Mouse (Mus musculus) embryonic facial prominence, embryonic 10.5 days (tissue): ENCODE results near the gene Myo16. TPM values are rescaled to one million over a fixed set of nuclear protein-coding genes. Genes with fewer than 3 reads are reported as not detected.
A peak's percentile ranks its signal among the peaks of the same experiment; 100 is the strongest.

Source experiments
- DNase-seq: peaks from one replicate; pipeline ENCODE4 v3.0.0-alpha.2; 2017; ENCODE audit warnings: low spot score
- H3K27ac ChIP-seq: fragments of 300-500 bp; sonication (generic); replicated peaks from 2 replicates; pipeline ENCODE4 v1.5.1; 2016; ENCODE audit warnings: mild to moderate bottlenecking
- H3K27me3 ChIP-seq: fragments of 300-500 bp; sonication (generic); replicated peaks from 2 replicates; pipeline ENCODE4 v1.6.1; 2016; ENCODE audit warnings: low read depth, mild to moderate bottlenecking; ENCODE audit not compliant: poor library complexity, severe bottlenecking
- H3K36me3 ChIP-seq: fragments of 300-500 bp; sonication (generic); replicated peaks from 2 replicates; pipeline ENCODE4 v1.6.1; 2016; ENCODE audit warnings: mild to moderate bottlenecking, moderate library complexity
- H3K4me1 ChIP-seq: fragments of 300-500 bp; sonication (generic); 2 replicates; pipeline ENCODE4 v1.6.1; 2016
- H3K4me3 ChIP-seq: fragments of 300-500 bp; sonication (generic); 2 replicates; pipeline ENCODE4 v1.5.1; 2016; ENCODE audit warnings: mild to moderate bottlenecking, moderate library complexity
- H3K9me3 ChIP-seq: fragments of 300-500 bp; sonication (generic); 2 replicates; pipeline ENCODE4 v1.6.1; 2016; ENCODE audit warnings: mild to moderate bottlenecking
- WGBS: fragments of 180-500 bp; shearing (Covaris S2); methylation state at CpG from one replicate; pipeline ENCODE4 v1.1.7; 2016; 5-methylcytosine and 5-hydroxymethylcytosine counted together
- polyA plus RNA-seq: library from polyadenylated mRNA; unstranded; fragments of >200 nt; fragmentation: Nextera tagmentation; extraction: Ambion mirVana; gene quantifications from 2 replicates; pipeline ENCODE4 v1.2.1, GENCODE M21; 2016

Myo16 gene
- polyA plus RNA-seq, 1 experiment from 2014 or later: 1.1 TPM

- Histone ChIP-seq H3K4me1 (peaks cover 9% of the 10 kb centered on the region), H3K4me3 (no peak overlapping the region), H3K36me3 (no peaks in the 10 kb centered on the region), H3K27ac (no peak overlapping the region; the same call in 1 of the 2 replicates), H3K27me3 (no peaks in the 10 kb centered on the region), H3K9me3 (peaks cover 3% of the 10 kb centered on the region; the same call in 1 of the 2 replicates)
- no peak for DNase-seq
- 72% methylated on average over 9 of the region's 9 CpGs for WGBS
Measured at GRCm38 (mm10) chr8:10653282-10653681, 499.6 kb downstream of the Myo16 start.

DNA sequence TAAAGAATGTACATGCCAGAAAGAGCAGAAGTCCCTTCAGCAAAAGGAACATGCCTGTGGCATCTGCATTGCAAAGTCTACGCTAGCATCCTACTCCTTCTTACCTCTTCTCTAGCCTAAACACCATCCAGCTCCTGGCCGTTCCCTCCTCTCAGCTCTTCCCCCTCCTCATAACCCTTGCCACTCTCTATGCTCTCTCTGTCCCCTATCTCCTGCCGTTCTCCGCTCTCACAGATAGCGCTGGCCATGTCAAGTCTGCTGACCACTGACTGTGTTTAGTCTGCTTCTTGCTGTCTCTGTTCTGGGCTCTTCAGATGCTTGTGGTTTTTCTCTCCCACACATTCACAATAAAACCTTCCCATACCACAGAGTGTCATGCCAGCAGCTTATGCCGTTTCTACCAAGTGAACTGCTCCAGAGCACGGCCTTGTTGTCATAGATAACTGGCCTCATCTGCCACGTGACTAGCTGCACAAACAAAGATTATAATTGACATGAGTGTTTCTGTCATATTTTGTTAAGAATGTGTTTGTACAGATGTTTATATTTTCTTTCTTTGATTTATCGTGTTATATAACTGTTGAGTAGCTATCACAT, 501.3 kb downstream of the Myo16 start:
- no peak for DNase-seq
- H3K4me1 ChIP-seq: peaks cover 9% of the 10 kb centered on the region

GRCm38 (mm10) chr8:10663770-10664470, 510.2 kb downstream of the Myo16 start:
- Histone ChIP-seq H3K27ac (peak overlapping the region; percentile 54), H3K36me3 (no peaks in the 10 kb centered on the region), H3K4me3 (no peak overlapping the region), H3K9me3 (no peaks in the 10 kb centered on the region), H3K27me3 (peaks cover 13% of the 10 kb centered on the region), H3K4me1 (peaks cover 32% of the 10 kb centered on the region)
- DNase-seq: peak; percentile 45
- WGBS: 20% methylated on average over 8 of the region's 8 CpGs

More for the DNA sequence above, 501.3 kb downstream of the Myo16 start:
- Histone ChIP-seq H3K4me3 (no peak overlapping the region), H3K9me3 (peaks cover 3% of the 10 kb centered on the region; the same call in 1 of the 2 replicates), H3K36me3 (no peaks in the 10 kb centered on the region), H3K27ac (no peak overlapping the region), H3K27me3 (peaks cover 7% of the 10 kb centered on the region; the same call in 1 of the 2 replicates)
- WGBS: 85% methylated on average over 9 of the region's 9 CpGs

- Histone ChIP-seq H3K4me1 (peaks cover 32% of the 10 kb centered on the region), H3K27ac (peak overlapping the region; percentile 51; the same call in 1 of the 2 replicates), H3K9me3 (no peaks in the 10 kb centered on the region), H3K36me3 (no peaks in the 10 kb centered on the region), H3K4me3 (no peak overlapping the region), H3K27me3 (peaks cover 6% of the 10 kb centered on the region; the same call in 1 of the 2 replicates)
- WGBS: 16% methylated on average over 13 of the region's 13 CpGs
- DNase-seq: no peak
Measured at GRCm38 (mm10) chr8:10664861-10665543, 511.3 kb downstream of the Myo16 start.

GRCm38 (mm10) chr8:10665821-10666283, 512.1 kb downstream of the Myo16 start:
- peaks cover 32% of the 10 kb centered on the region for H3K4me1 ChIP-seq
- peaks cover 6% of the 10 kb centered on the region; the same call in 1 of the 2 replicates for H3K27me3 ChIP-seq
- DNase-seq: no peak
- H3K36me3 ChIP-seq: no peaks in the 10 kb centered on the region
- H3K9me3 ChIP-seq: no peaks in the 10 kb centered on the region
- WGBS: 23% methylated on average over 4 of the region's 4 CpGs
- no peak overlapping the region for H3K27ac ChIP-seq
- H3K4me3 ChIP-seq: no peak overlapping the region

DNA sequence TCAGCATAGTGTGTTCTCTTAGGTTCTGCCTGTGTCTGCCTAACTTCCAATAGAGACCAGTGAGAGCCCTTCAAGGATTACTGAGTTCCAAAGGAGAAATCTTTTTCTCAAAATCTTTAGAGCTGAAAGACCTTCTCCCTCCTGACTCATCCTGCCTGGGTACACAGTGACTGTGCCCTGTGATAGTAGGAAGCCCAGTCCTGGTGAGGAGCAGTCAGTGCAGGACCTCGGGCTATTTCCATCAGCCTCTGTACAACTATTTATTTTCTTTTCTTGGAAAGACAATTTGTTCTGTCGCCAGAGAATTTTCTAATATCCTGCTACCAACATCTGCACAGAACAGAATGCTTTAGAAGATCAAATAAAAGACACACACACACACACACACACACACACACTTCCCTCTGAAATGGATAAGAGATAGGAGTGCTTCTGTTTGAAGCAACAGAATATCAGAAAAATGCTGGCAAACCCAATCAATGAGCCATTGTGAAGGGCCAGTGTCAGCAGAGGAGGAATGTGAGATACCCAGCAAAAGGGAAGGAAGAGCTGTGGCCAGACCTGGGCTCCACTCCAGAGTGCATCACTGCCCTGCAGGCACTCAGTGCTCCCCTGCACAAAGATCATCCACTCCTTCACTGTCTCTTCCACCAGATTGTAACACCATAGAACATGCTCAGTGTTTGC, 518.3 kb downstream of the Myo16 start:
- 44% methylated on average over 2 of the region's 2 CpGs for WGBS

GRCm38 (mm10) chr8:10677840-10678410, 524.2 kb downstream of the Myo16 start:
- no peak for DNase-seq
- Histone ChIP-seq H3K4me1 (peaks cover 8% of the 10 kb centered on the region), H3K36me3 (no peaks in the 10 kb centered on the region), H3K9me3 (no peaks in the 10 kb centered on the region), H3K27me3 (0 out of 2 replicates have a peak, but pooled peaks cover 7% of the 10 kb centered on the region), H3K27ac (no peak overlapping the region), H3K4me3 (no peak overlapping the region)
- 81% methylated on average over 9 of the region's 9 CpGs for WGBS

More for the DNA sequence above, 518.3 kb downstream of the Myo16 start:
- DNase-seq: no peak
- Histone ChIP-seq H3K27me3 (0 out of 2 replicates have a peak, but pooled peaks cover 7% of the 10 kb centered on the region), H3K27ac (no peak overlapping the region), H3K9me3 (no peaks in the 10 kb centered on the region), H3K36me3 (no peaks in the 10 kb centered on the region), H3K4me3 (no peak overlapping the region), H3K4me1 (peaks cover 7% of the 10 kb centered on the region)

DNA sequence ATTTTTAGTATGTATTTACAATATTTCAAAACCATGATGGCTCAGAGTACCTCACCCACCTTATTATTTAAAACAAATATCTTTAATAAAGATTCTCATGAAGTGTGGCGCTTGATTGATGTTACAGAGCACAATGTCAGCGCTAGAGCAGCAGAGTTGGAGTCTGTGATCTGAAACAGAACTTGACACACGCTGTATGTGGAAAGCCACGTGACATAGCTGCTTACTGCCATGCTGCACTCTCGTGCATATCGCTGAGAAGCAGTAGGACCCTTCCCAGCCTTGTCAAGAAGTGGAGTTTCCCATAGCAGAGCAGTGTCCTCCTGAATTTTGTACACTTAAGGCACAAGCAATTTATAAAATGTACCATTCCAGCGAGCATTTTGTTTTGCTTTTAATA, 528.2 kb downstream of the Myo16 start:
- Histone ChIP-seq H3K4me3 (no peak overlapping the region), H3K27ac (no peak overlapping the region), H3K36me3 (no peaks in the 10 kb centered on the region), H3K9me3 (no peaks in the 10 kb centered on the region), H3K4me1 (peaks cover 11% of the 10 kb centered on the region), H3K27me3 (peaks cover 3% of the 10 kb centered on the region; the same call in 1 of the 2 replicates)
- DNase-seq: no peak
- WGBS: 84% methylated on average over 7 of the region's 7 CpGs

DNA sequence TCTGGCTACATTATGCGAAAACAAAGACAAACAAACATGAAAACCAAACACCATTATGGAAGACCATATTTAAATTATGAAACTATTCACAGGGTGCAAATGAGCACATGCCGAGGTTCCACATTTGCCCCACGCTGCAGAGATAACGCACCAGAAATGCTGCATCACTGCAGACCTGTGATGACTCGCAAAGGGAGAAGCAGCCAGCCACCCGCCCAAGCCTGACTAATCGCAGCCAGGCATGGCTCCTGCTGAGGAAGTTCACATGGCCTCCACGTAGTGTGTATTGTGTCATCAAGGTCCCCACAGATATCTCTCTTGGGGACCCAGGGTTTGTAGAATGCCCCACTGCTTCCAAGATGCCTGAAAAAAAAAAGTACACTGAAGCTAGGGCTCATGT, 529.4 kb downstream of the Myo16 start:
- Histone ChIP-seq H3K9me3 (no peaks in the 10 kb centered on the region), H3K36me3 (no peaks in the 10 kb centered on the region), H3K27me3 (peaks cover 3% of the 10 kb centered on the region; the same call in 1 of the 2 replicates), H3K4me1 (peaks cover 14% of the 10 kb centered on the region), H3K27ac (no peak overlapping the region), H3K4me3 (no peak overlapping the region)
- no peak for DNase-seq
- 72% methylated on average over 8 of the region's 8 CpGs for WGBS
